Mouse (Mus musculus) forebrain, embryonic 10.5 days (tissue): ENCODE results near the gene Polr2g. TPM values are rescaled to one million over a fixed set of nuclear protein-coding genes. Genes with fewer than 3 reads are reported as not detected.
A peak's percentile ranks its signal among the peaks of the same experiment; 100 is the strongest.

Experiments
- DNase-seq: peaks from one replicate; pipeline ENCODE4 v3.0.0-alpha.2; 2017; ENCODE audit warnings: low spot score; ENCODE audit errors: extremely low spot score
- H3K27ac ChIP-seq: fragments of 300-500 bp; sonication (generic); 2 replicates; pipeline ENCODE4 v1.5.1; 2016; ENCODE audit warnings: mild to moderate bottlenecking
- H3K27me3 ChIP-seq: fragments of 300-500 bp; sonication (generic); 2 replicates; pipeline ENCODE4 v1.6.1; 2016; ENCODE audit warnings: mild to moderate bottlenecking; ENCODE audit not compliant: poor library complexity, severe bottlenecking
- H3K36me3 ChIP-seq: fragments of 300-500 bp; sonication (generic); replicated peaks from 2 replicates; pipeline ENCODE4 v1.6.1; 2016; ENCODE audit warnings: mild to moderate bottlenecking, moderate library complexity
- H3K4me1 ChIP-seq: fragments of 300-500 bp; sonication (generic); 2 replicates; pipeline ENCODE4 v1.6.1; 2016
- H3K4me3 ChIP-seq: fragments of 300-500 bp; sonication (generic); 2 replicates; pipeline ENCODE4 v1.5.1; 2016; ENCODE audit warnings: mild to moderate bottlenecking, moderate library complexity
- H3K9me3 ChIP-seq: fragments of 300-500 bp; sonication (generic); 2 replicates; pipeline ENCODE4 v1.6.1; 2016; ENCODE audit warnings: mild to moderate bottlenecking, moderate library complexity
- WGBS: fragments of 180-500 bp; shearing (Covaris S2); methylation state at CpG from one replicate; pipeline ENCODE4 v1.1.7; 2016; 5-methylcytosine and 5-hydroxymethylcytosine counted together
- polyA plus RNA-seq: library from polyadenylated mRNA; unstranded; fragments of >200 nt; fragmentation: Nextera tagmentation; extraction: Ambion mirVana; gene quantifications from 2 replicates; pipeline ENCODE4 v1.2.1, GENCODE M21; 2016

Gene Polr2g
- polyA plus RNA-seq, 1 experiment from 2014 or later: 173 TPM

- no peak for DNase-seq
- H3K36me3 ChIP-seq: peaks cover 100% of the 10 kb centered on the region
- 95% methylated on average over 8 of the region's 8 CpGs for WGBS
- no peak overlapping the region for H3K4me3 ChIP-seq
- no peaks in the 10 kb centered on the region for H3K27me3 ChIP-seq
- no peaks in the 10 kb centered on the region for H3K9me3 ChIP-seq
- no peaks in the 10 kb centered on the region for H3K4me1 ChIP-seq
- no peak overlapping the region for H3K27ac ChIP-seq
Measured at GRCm38 (mm10) chr19:8830664-8831063, 32.3 kb upstream of the Polr2g start.

GRCm38 (mm10) chr19:8829660-8830059 is 31.3 kb upstream of the Polr2g start, which contains the start of gene AC129217.1:
AC129217.1 (plus strand) TSS chr19:8829773.
- Histone ChIP-seq H3K4me1 (no peaks in the 10 kb centered on the region), H3K9me3 (no peaks in the 10 kb centered on the region), H3K4me3 (no peak within 1 kb of the TSS), H3K27ac (no peak within 1 kb of the TSS), H3K36me3 (peaks cover 100% of the 10 kb centered on the region), H3K27me3 (no peaks in the 10 kb centered on the region)
- WGBS: 96% methylated on average over 8 of the region's 8 CpGs
- no peak for DNase-seq

DNA sequence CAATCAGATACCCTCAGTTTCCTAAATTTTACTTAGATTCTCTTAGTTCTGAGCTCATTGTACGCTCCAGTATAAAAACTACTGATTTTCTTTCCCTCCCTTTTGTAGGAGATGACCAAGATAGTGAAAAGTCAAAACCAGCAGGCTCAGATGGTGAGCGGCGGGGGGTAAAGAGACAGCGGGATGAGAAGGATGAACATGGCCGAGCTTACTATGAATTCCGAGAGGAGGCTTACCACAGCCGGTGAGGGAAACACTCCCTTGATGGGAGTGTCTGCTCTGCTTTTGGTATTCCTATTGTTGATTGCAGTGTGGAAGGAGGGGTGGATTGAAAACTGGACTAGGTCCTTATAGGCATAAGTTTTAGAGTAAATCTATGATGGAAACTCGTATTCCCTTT is 24.3 kb upstream of the Polr2g start:
- DNase-seq: no peak
- Histone ChIP-seq H3K4me3 (peak overlapping the region; percentile 81), H3K27ac (no peak overlapping the region), H3K4me1 (peaks cover 29% of the 10 kb centered on the region), H3K9me3 (no peaks in the 10 kb centered on the region), H3K27me3 (no peaks in the 10 kb centered on the region), H3K36me3 (peaks cover 59% of the 10 kb centered on the region)
- 82% methylated on average over 8 of the region's 8 CpGs for WGBS

DNA sequence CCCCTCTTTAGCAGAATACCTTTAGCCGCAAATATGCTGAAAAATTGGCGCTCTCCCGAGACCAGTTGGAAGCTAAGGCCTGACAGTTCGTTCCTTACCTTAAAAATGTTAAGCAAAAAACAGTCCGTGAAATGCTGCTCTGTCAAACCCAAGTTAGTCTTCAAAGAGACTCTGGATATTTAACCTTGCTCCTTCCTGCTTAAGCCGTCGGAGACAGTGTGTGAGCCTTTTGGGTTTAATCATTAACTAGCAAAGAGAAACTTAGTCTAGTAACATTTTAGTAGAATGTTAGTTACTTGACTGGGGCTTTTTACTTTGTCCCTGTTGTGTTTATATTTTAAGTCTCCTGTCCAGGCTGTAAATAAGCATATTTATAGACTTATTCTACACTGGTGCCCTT is 22.8 kb upstream of the Polr2g start:
- Histone ChIP-seq H3K9me3 (no peaks in the 10 kb centered on the region), H3K4me1 (peaks cover 43% of the 10 kb centered on the region), H3K36me3 (peaks cover 53% of the 10 kb centered on the region), H3K27me3 (no peaks in the 10 kb centered on the region), H3K27ac (peak overlapping the region; percentile 97), H3K4me3 (peak overlapping the region; percentile 81)
- WGBS: 3% methylated on average over 7 of the region's 7 CpGs
- no peak for DNase-seq

DNA sequence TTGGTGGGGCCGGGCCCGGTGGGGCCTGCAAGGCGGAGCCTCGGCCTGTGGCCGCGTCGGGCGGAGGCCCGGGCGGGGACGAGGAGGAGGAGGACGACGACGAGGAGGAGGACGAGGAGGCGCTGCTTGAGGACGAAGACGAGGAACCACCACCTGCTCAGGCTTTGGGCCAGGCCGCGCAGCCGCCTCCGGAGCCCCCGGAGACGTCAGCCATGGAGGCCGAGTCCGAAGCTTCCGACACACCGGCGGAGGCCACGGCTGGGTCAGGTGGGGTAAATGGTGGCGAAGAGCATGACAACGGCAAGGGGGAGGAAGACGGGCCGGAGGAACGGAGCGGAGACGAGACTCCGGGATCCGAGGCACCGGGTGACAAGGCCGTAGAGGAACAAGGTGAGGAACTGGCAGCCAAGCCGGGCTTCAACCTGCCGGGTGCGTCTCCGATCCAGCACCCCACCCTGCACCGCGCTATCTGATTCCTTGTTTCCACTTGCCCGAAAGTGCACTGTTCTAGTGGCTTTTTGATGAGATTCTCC is 22.1 kb upstream of the Polr2g start:
- Histone ChIP-seq H3K27ac (peak overlapping the region; percentile 97), H3K27me3 (no peaks in the 10 kb centered on the region), H3K4me1 (peaks cover 48% of the 10 kb centered on the region), H3K36me3 (peaks cover 53% of the 10 kb centered on the region), H3K4me3 (peak overlapping the region; percentile 81), H3K9me3 (no peaks in the 10 kb centered on the region)
- under 1% methylated on average over 48 of the region's 48 CpGs for WGBS
- DNase-seq: no peak

- H3K27ac ChIP-seq: peak within 1 kb of the TSS; percentile 97
- H3K4me1 ChIP-seq: peaks cover 52% of the 10 kb centered on the region
- H3K9me3 ChIP-seq: no peaks in the 10 kb centered on the region
- H3K4me3 ChIP-seq: peak within 1 kb of the TSS; percentile 81
- peaks cover 53% of the 10 kb centered on the region for H3K36me3 ChIP-seq
- no peaks in the 10 kb centered on the region for H3K27me3 ChIP-seq
- DNase-seq: peak; percentile 97
- WGBS: under 1% methylated on average over 83 of the region's 83 CpGs
Measured at GRCm38 (mm10) chr19:8819596-8820423, 21.4 kb upstream of the Polr2g start, which contains the start of gene Hnrnpul2. Hnrnpul2 (plus strand) TSS chr19:8820010.

DNA sequence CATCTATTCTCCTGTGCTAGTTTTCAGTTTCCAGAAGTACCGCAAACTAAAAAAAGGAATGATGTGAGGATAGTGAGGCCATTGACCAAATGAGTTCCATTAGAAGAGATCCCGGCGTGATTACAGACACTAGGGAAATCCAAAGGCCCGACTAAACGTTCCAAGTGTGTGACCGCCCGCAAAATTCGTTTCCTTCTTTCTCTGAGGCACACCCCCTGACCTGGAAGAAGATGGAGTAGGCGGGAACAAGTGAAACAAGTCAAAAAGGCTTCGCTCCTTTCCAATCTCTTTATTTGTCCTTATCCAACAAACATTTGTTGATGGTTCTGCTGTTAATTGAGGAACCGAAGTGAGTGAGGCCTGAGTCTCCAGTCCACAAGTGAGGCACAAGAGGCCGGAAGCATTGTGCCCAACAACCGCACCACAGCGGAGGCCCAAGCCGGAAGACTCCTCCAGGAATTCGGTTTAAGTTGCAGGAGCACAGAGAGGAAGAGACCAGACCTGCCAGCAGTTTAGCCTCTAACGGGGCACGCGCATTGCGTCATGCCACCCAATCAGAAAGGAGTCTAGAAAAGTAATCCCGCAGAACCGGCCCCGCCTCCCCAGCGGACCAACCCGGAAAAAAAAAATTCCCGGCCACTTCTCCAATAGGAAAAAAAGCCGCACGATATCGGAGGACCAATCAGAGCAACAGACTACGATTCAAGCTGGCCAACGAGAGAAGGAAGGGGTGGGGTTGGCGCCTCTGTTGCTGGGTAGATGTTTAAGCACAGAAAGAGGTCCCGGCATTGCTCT is 20.6 kb upstream of the Polr2g start, which contains the start of gene Ttc9c:
Gene Ttc9c, minus strand, starts transcription at position 533 of the 795 bp plus-strand sequence.
- Histone ChIP-seq H3K4me1 (peaks cover 52% of the 10 kb centered on the region), H3K9me3 (no peaks in the 10 kb centered on the region), H3K36me3 (peaks cover 53% of the 10 kb centered on the region), H3K27ac (peak within 1 kb of the TSS; percentile 97), H3K27me3 (no peaks in the 10 kb centered on the region), H3K4me3 (peak within 1 kb of the TSS; percentile 81)
- 1% methylated on average over 33 of the region's 33 CpGs for WGBS
- DNase-seq: peak; percentile 97

GRCm38 (mm10) chr19:8818301-8818798 is 20.0 kb upstream of the Polr2g start:
- H3K27me3 ChIP-seq: no peaks in the 10 kb centered on the region
- peaks cover 52% of the 10 kb centered on the region for H3K4me1 ChIP-seq
- 37% methylated on average over 14 of the region's 14 CpGs for WGBS
- H3K4me3 ChIP-seq: peak overlapping the region; percentile 81
- DNase-seq: no peak
- peaks cover 53% of the 10 kb centered on the region for H3K36me3 ChIP-seq
- H3K27ac ChIP-seq: peak overlapping the region; percentile 97
- no peaks in the 10 kb centered on the region for H3K9me3 ChIP-seq

GRCm38 (mm10) chr19:8817001-8817400 is 18.6 kb upstream of the Polr2g start:
- peaks cover 57% of the 10 kb centered on the region for H3K36me3 ChIP-seq
- H3K9me3 ChIP-seq: no peaks in the 10 kb centered on the region
- H3K27me3 ChIP-seq: no peaks in the 10 kb centered on the region
- H3K4me3 ChIP-seq: peak overlapping the region; percentile 81
- 75% methylated on average over 3 of the region's 3 CpGs for WGBS
- peaks cover 38% of the 10 kb centered on the region for H3K4me1 ChIP-seq
- DNase-seq: no peak
- H3K27ac ChIP-seq: no peak overlapping the region; the same call in 1 of the 2 replicates

GRCm38 (mm10) chr19:8815812-8816211 is 17.4 kb upstream of the Polr2g start:
- WGBS: 90% methylated on average over 11 of the region's 11 CpGs
- Histone ChIP-seq H3K9me3 (no peaks in the 10 kb centered on the region), H3K4me3 (peak overlapping the region; percentile 4; the same call in 1 of the 2 replicates), H3K27me3 (no peaks in the 10 kb centered on the region), H3K4me1 (peaks cover 31% of the 10 kb centered on the region), H3K27ac (no peak overlapping the region), H3K36me3 (peaks cover 65% of the 10 kb centered on the region)
- no peak for DNase-seq

- no peak overlapping the region for H3K27ac ChIP-seq
- 96% methylated on average over 5 of the region's 5 CpGs for WGBS
- no peak for DNase-seq
- H3K27me3 ChIP-seq: no peaks in the 10 kb centered on the region
- peaks cover 86% of the 10 kb centered on the region for H3K36me3 ChIP-seq
- no peaks in the 10 kb centered on the region for H3K9me3 ChIP-seq
- H3K4me3 ChIP-seq: no peak overlapping the region
- H3K4me1 ChIP-seq: peaks cover 17% of the 10 kb centered on the region
Measured at GRCm38 (mm10) chr19:8806810-8807209, 8.4 kb upstream of the Polr2g start.

DNA sequence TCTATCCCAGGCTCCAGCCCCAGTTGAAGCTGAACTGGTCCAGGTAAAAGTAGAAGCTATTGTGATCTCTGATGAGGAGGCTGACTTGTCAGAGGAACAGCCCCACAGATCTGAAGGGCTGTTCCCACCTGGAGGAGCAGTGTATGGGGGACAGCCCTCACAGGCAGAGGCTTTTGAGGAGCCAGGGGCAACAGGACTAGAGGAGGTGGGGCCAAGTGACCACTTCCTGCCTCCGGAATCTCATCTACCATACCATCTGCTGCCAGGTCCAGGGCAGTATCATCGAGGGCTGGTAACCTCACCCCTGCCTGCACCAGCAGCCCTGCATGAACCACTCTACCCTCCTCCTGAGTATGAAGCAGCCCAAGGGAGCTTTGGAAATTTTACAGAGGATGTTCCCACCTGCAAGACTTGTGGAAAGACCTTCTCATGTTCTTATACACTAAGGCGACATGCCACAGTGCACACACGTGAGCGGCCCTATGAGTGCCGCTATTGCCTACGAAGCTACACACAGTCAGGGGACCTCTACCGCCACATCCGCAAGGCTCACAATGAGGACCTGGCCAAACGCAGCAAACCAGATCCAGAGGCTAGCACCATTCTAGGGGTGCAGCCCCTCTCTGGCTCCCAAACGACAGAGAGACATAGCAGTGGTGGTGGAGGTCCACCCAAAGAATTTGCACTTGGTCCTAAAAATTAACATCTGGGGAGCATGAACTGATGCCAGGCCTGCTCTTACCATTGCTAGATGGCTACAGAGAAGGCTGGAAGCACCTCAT is 5.7 kb upstream of the Polr2g start:
- Histone ChIP-seq H3K27me3 (no peaks in the 10 kb centered on the region), H3K36me3 (peaks cover 59% of the 10 kb centered on the region), H3K27ac (0 out of 2 replicates have a peak overlapping the region, but pooled peaks have one; percentile 90), H3K4me3 (peak overlapping the region; percentile 65; the same call in 1 of the 2 replicates), H3K9me3 (no peaks in the 10 kb centered on the region), H3K4me1 (peaks cover 21% of the 10 kb centered on the region)
- no peak for DNase-seq
- 90% methylated on average over 11 of the region's 11 CpGs for WGBS
